Mouse (Mus musculus) kidney, adult 2 months (tissue): ENCODE measurements around the gene Spice1.

Experiments used
- CTCF ChIP-seq: fragments of 200-500 bp; conservative IDR thresholded peaks from 2 replicates; pipeline ENCODE4 v1.5.1; 2011; ENCODE audit warnings: low read depth, mild to moderate bottlenecking, control low read depth, low read length, moderate library complexity, mixed read lengths; ENCODE audit not compliant: insufficient read depth, insufficient read length
- POLR2A ChIP-seq: fragments of 200-500 bp; IDR thresholded peaks from one replicate; pipeline ENCODE4 v1.6.1; 2011; ENCODE audit warnings: low read depth, low read length, control low read depth

- TF ChIP-seq POLR2A (no peak), CTCF (no peak)
Measured at GRCm38 (mm10) chr16:44313422-44313821, 33.5 kb upstream of the Spice1 start.
